Mouse (Mus musculus): ENCODE results near the gene Esrrg. TPM values are rescaled to one million over a fixed set of nuclear protein-coding genes. Genes with fewer than 3 reads are reported as not detected.

Gene Esrrg
- total and polyA plus RNA-seq, 3 experiments: not detected

DNA sequence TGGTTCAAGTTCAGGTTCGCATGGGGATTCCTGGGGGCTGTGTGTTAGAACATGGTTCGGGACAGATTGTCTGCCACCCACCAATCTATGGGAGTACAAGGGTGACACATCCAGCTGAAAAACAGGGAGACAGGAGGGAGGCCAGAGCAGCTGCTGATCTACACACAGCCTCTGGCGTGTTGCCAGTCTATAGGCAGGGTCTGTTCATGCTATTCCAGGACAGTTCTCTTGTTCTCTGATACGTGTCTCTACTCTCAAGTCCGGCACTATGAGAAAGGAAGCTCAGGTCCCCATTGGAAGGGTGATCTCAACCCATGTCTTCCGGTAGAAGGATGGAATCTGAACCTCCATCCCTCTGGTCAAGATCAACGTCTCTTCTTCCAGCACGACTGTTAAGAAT lies 21.8 kb downstream of the Esrrg start:
- H3K4me3 ChIP-seq (replicated peaks in 1 of 3; ENCODE audit: low read depth in 2 of 3, low read length in 2 of 3, poor library complexity in 1 of 3): no peak overlapping the region
- no peaks in the 10 kb centered on the region for H3K4me1 ChIP-seq (ENCODE audit: control insufficient read depth in 1 of 2, insufficient read depth in 2 of 2)
- no peak overlapping the region for H3K9ac ChIP-seq (ENCODE audit: insufficient read depth, low read depth)
- no peak for TF ChIP-seq ZMIZ1 (IDR thresholded peaks at IDR 0.05; ENCODE audit: low read depth, low read length)
- no peak for TF ChIP-seq MAFK (IDR thresholded peaks at IDR 0.05; ENCODE audit: insufficient replicate concordance, low read length)
- no peak for TF ChIP-seq BHLHE40 (IDR thresholded peaks at IDR 0.05; ENCODE audit: low read depth, low read length)
- TF ChIP-seq JUND (conservative IDR thresholded peaks at IDR 0.05; ENCODE audit: low read depth, low read length): no peak
- TF ChIP-seq HCFC1 (IDR thresholded peaks at IDR 0.05; ENCODE audit: low read depth, low read length): no peak
- no peak for TF ChIP-seq POLR2AphosphoS2 (IDR thresholded peaks at IDR 0.05; ENCODE audit: low read depth, low read length)
- no peak for TF ChIP-seq IRF4 (IDR thresholded peaks at IDR 0.05; ENCODE audit: low read depth, low read length)
- TF ChIP-seq SIN3A (IDR thresholded peaks at IDR 0.05; ENCODE audit: low read length): no peak
- no peak for TF ChIP-seq EP300 (IDR thresholded peaks at IDR 0.05; ENCODE audit: low read length)
- no peak for TF ChIP-seq ZC3H11A (IDR thresholded peaks at IDR 0.05; ENCODE audit: low read depth, low read length)
- TF ChIP-seq ZNF384 (IDR thresholded peaks at IDR 0.05; ENCODE audit: low read depth, low read length): no peak
- no peak for TF ChIP-seq JUN (IDR thresholded peaks at IDR 0.05; ENCODE audit: insufficient read depth, low read depth, low read length)
- no peak for TF ChIP-seq ZKSCAN1 (IDR thresholded peaks at IDR 0.05; ENCODE audit: borderline replicate concordance, low read depth, low read length)
- TF ChIP-seq MAX (IDR thresholded peaks at IDR 0.05; ENCODE audit: low read length): no peak
- no peak for TF ChIP-seq ELF1 (IDR thresholded peaks at IDR 0.05; ENCODE audit: low read depth, low read length)
- H3K36me3 ChIP-seq (replicated peaks in 1 of 2; ENCODE audit: control insufficient read depth in 1 of 2, insufficient read depth in 1 of 2, low read length in 1 of 2): no peaks in the 10 kb centered on the region
- no peaks in the 10 kb centered on the region for H3K27me3 ChIP-seq (replicated peaks)
- no peak for DNase-seq (ENCODE audit: extremely low read depth)
- H3K4me2 ChIP-seq (ENCODE audit: insufficient read depth, low read depth, poor library complexity, severe bottlenecking): no peak overlapping the region
- H3K9me3 ChIP-seq (replicated peaks; ENCODE audit: low read length): peaks cover 62% of the 10 kb centered on the region
- H3K79me2 ChIP-seq (replicated peaks; ENCODE audit: control insufficient read depth, extremely low read depth, insufficient read depth, poor library complexity, severe bottlenecking): no peaks in the 10 kb centered on the region
- no peak overlapping the region for H3K27ac ChIP-seq (ENCODE audit: insufficient read depth, low read depth)
- dilution Hi-C loops (cut with MboI; ENCODE audit: extremely low pct_ligation_motif_present, extremely low pct_unique_long_range_greater_than_20kb, low sequenced_read_pairs) (no loop called here), in situ Hi-C loops (cut with MboI; ENCODE audit: low pct_ligation_motif_present, low pct_unique_long_range_greater_than_20kb, low sequenced_read_pairs) (no loop called here)

DNA sequence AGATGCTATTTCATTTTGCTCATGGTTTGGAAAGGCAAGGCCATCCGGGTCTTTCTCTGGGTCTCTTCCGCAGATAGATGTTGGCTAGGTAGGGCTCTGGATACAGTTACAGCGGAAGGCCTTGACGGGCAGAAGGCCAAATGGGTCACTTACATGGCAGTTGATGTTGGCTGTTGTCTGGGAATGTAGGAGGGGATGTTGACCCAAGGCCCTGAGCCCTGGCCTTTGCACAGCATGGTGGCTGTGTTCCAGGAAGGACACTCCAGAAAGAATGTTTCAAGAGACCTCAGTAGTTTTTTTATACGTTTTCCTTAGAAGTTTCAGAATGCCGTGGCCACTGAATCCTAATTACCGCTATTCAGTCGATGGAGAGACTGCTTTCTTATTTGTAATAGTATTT lies 22.9 kb downstream of the Esrrg start:
- Histone ChIP-seq H3K9ac (ENCODE audit: insufficient read depth, low read depth) (no peak overlapping the region), H3K9me3 (replicated peaks; ENCODE audit: low read length) (peaks cover 64% of the 10 kb centered on the region), H3K27me3 (replicated peaks) (no peaks in the 10 kb centered on the region), H3K79me2 (replicated peaks; ENCODE audit: control insufficient read depth, extremely low read depth, insufficient read depth, poor library complexity, severe bottlenecking) (no peaks in the 10 kb centered on the region), H3K4me1 (ENCODE audit: control insufficient read depth in 1 of 2, insufficient read depth in 2 of 2) (no peaks in the 10 kb centered on the region), H3K27ac (ENCODE audit: insufficient read depth, low read depth) (no peak overlapping the region), H3K4me2 (ENCODE audit: insufficient read depth, low read depth, poor library complexity, severe bottlenecking) (no peak overlapping the region), H3K4me3 (replicated peaks in 1 of 3; ENCODE audit: low read depth in 2 of 3, low read length in 2 of 3, poor library complexity in 1 of 3) (no peak overlapping the region), H3K36me3 (replicated peaks in 1 of 2; ENCODE audit: control insufficient read depth in 1 of 2, insufficient read depth in 1 of 2, low read length in 1 of 2) (no peaks in the 10 kb centered on the region)
- TF ChIP-seq MEF2A (IDR thresholded peaks at IDR 0.05; ENCODE audit: borderline replicate concordance, low read depth, low read length) (no peak), EP300 (IDR thresholded peaks at IDR 0.05; ENCODE audit: low read length) (no peak), HCFC1 (IDR thresholded peaks at IDR 0.05; ENCODE audit: low read depth, low read length) (no peak), ZNF384 (IDR thresholded peaks at IDR 0.05; ENCODE audit: low read depth, low read length) (no peak), IRF4 (IDR thresholded peaks at IDR 0.05; ENCODE audit: low read depth, low read length) (no peak), JUN (IDR thresholded peaks at IDR 0.05; ENCODE audit: insufficient read depth, low read depth, low read length) (no peak), TCF12 (IDR thresholded peaks at IDR 0.05; ENCODE audit: low read depth, low read length) (no peak), CTCF (conservative IDR thresholded peaks at IDR 0.05 in 1 of 2, IDR thresholded peaks at IDR 0.05 in 1 of 2; ENCODE audit: low read depth in 2 of 2, low read length in 2 of 2) (no peak), SMC3 (IDR thresholded peaks at IDR 0.05; ENCODE audit: low read depth, low read length) (no peak), POLR2AphosphoS2 (IDR thresholded peaks at IDR 0.05; ENCODE audit: low read depth, low read length) (no peak)
- DNase-seq (ENCODE audit: extremely low read depth): no peak
- dilution Hi-C loops (cut with MboI; ENCODE audit: extremely low pct_ligation_motif_present, extremely low pct_unique_long_range_greater_than_20kb, low sequenced_read_pairs) (no loop called here), in situ Hi-C loops (cut with MboI; ENCODE audit: low pct_ligation_motif_present, low pct_unique_long_range_greater_than_20kb, low sequenced_read_pairs) (no loop called here)
